Mouse (Mus musculus): Measurements from ENCODE around the gene Manba. TPM values are rescaled to one million over a fixed set of nuclear protein-coding genes. Genes with fewer than 3 reads are reported as not detected.
"Not testable (repeated sequence)": the region's sequence is repeated elsewhere in the genome, so short reads cannot be mapped to it uniquely, and the experiment has no call there.

Gene Manba
- polyA plus RNA-seq, 1 experiment from 2014 or later = 5.9 TPM

GRCm38 (mm10) chr3:135479090-135479489 is 6.3 kb upstream of the Manba start:
- not testable (repeated sequence) for H3K4me1 ChIP-seq (ENCODE audit: control insufficient read depth, insufficient read depth, low read length); ATAC-seq (ENCODE audit: low FRiP score, low TSS enrichment); DNase-seq; H3K9me3 ChIP-seq (ENCODE audit: control insufficient read depth, low read length); H3K4me3 ChIP-seq (replicated peaks; ENCODE audit: low read depth, low read length); H3K27ac ChIP-seq (replicated peaks; ENCODE audit: low read depth, low read length); H3K36me3 ChIP-seq (ENCODE audit: control insufficient read depth, insufficient read depth, low read length); H3K4me2 ChIP-seq (ENCODE audit: low read length); H3K9ac ChIP-seq (replicated peaks; ENCODE audit: low read length); H3K27me3 ChIP-seq (ENCODE audit: control insufficient read depth, insufficient read depth, low read length)
- 84% methylated on average over 5 of the region's 5 CpGs for WGBS

- Histone ChIP-seq H3K4me1 (ENCODE audit: control insufficient read depth, insufficient read depth, low read length) (no peaks in the 10 kb centered on the region), H3K36me3 (ENCODE audit: control insufficient read depth, insufficient read depth, low read length) (no peaks in the 10 kb centered on the region), H3K4me2 (ENCODE audit: low read length) (no peak overlapping the region), H3K27ac (replicated peaks; ENCODE audit: low read depth, low read length) (no peak overlapping the region), H3K9ac (replicated peaks; ENCODE audit: low read length) (no peak overlapping the region), H3K27me3 (ENCODE audit: control insufficient read depth, insufficient read depth, low read length) (no peaks in the 10 kb centered on the region), H3K4me3 (replicated peaks; ENCODE audit: low read depth, low read length) (no peak overlapping the region), H3K9me3 (ENCODE audit: control insufficient read depth, low read length) (no peaks in the 10 kb centered on the region)
- WGBS = 89% methylated on average over 6 of the region's 6 CpGs
- DNase-seq = no peak
- no peak for ATAC-seq (ENCODE audit: low FRiP score, low TSS enrichment)
These were observed 4.6 kb upstream of the Manba start for GRCm38 (mm10) chr3:135480767-135481166.

GRCm38 (mm10) chr3:135481608-135482007 is 3.8 kb upstream of the Manba start:
- H3K9ac ChIP-seq (replicated peaks; ENCODE audit: low read length) = no peak overlapping the region
- no peak for ATAC-seq (ENCODE audit: low FRiP score, low TSS enrichment)

DNA sequence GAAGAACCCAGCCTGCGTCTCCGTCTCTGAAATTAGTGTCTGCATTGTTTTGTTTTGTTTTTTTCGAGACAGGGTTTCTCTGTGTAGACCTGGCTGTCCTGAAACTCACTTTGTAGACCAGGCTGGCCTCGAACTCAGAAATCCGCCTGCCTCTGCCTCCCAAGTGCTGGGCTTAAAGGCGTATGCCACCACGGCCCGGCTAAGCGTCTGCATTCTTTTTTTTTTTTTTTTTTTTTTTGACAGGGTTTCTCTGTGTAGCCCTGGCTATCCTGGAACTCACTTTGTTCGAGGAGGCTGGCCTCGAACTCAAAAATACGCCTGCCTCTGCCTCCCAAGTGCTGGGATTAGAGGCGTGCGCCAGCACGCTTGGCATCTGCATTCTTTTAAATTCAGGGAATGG is 761 bp upstream of the Manba start:
- not testable (repeated sequence) for H3K4me1 ChIP-seq (ENCODE audit: control insufficient read depth, insufficient read depth, low read length); H3K9me3 ChIP-seq (ENCODE audit: control insufficient read depth, low read length); ATAC-seq (ENCODE audit: low FRiP score, low TSS enrichment); H3K27ac ChIP-seq (replicated peaks; ENCODE audit: low read depth, low read length); H3K9ac ChIP-seq (replicated peaks; ENCODE audit: low read length); H3K36me3 ChIP-seq (ENCODE audit: control insufficient read depth, insufficient read depth, low read length); H3K27me3 ChIP-seq (ENCODE audit: control insufficient read depth, insufficient read depth, low read length); DNase-seq
- Histone ChIP-seq H3K4me2 (ENCODE audit: low read length) (peak overlapping the region; percentile 97), H3K4me3 (replicated peaks; ENCODE audit: low read depth, low read length) (peak overlapping the region; percentile 66)
- WGBS = 92% methylated on average over 15 of the region's 15 CpGs

More at GRCm38 (mm10) chr3:135481608-135482007, 3.8 kb upstream of the Manba start:
- Histone ChIP-seq H3K9me3 (ENCODE audit: control insufficient read depth, low read length) (no peaks in the 10 kb centered on the region), H3K27me3 (ENCODE audit: control insufficient read depth, insufficient read depth, low read length) (no peaks in the 10 kb centered on the region), H3K27ac (replicated peaks; ENCODE audit: low read depth, low read length) (no peak overlapping the region), H3K4me3 (replicated peaks; ENCODE audit: low read depth, low read length) (no peak overlapping the region), H3K4me2 (ENCODE audit: low read length) (no peak overlapping the region), H3K36me3 (ENCODE audit: control insufficient read depth, insufficient read depth, low read length) (no peaks in the 10 kb centered on the region), H3K4me1 (ENCODE audit: control insufficient read depth, insufficient read depth, low read length) (no peaks in the 10 kb centered on the region)
- WGBS = 80% methylated on average over 3 of the region's 3 CpGs
- DNase-seq = no peak

- Histone ChIP-seq H3K9me3 (ENCODE audit: control insufficient read depth, low read length) (no peaks in the 10 kb centered on the region), H3K4me2 (ENCODE audit: low read length) (peak overlapping the region; percentile 97), H3K9ac (replicated peaks; ENCODE audit: low read length) (peak overlapping the region; percentile 66), H3K4me3 (replicated peaks; ENCODE audit: low read depth, low read length) (peak overlapping the region; percentile 66), H3K36me3 (ENCODE audit: control insufficient read depth, insufficient read depth, low read length) (no peaks in the 10 kb centered on the region), H3K4me1 (ENCODE audit: control insufficient read depth, insufficient read depth, low read length) (no peaks in the 10 kb centered on the region), H3K27me3 (ENCODE audit: control insufficient read depth, insufficient read depth, low read length) (no peaks in the 10 kb centered on the region), H3K27ac (replicated peaks; ENCODE audit: low read depth, low read length) (no peak overlapping the region)
- 14% methylated on average over 9 of the region's 9 CpGs for WGBS
- DNase-seq = peak; percentile 24
- no peak for ATAC-seq (ENCODE audit: low FRiP score, low TSS enrichment)
These were observed 460 bp downstream of the Manba start for GRCm38 (mm10) chr3:135485900-135486241.

- Histone ChIP-seq H3K27ac (replicated peaks; ENCODE audit: low read depth, low read length) (no peak overlapping the region), H3K4me2 (ENCODE audit: low read length) (peak overlapping the region; percentile 97), H3K4me1 (ENCODE audit: control insufficient read depth, insufficient read depth, low read length) (no peaks in the 10 kb centered on the region), H3K9ac (replicated peaks; ENCODE audit: low read length) (no peak overlapping the region), H3K36me3 (ENCODE audit: control insufficient read depth, insufficient read depth, low read length) (no peaks in the 10 kb centered on the region), H3K4me3 (replicated peaks; ENCODE audit: low read depth, low read length) (no peak overlapping the region), H3K9me3 (ENCODE audit: control insufficient read depth, low read length) (no peaks in the 10 kb centered on the region), H3K27me3 (ENCODE audit: control insufficient read depth, insufficient read depth, low read length) (no peaks in the 10 kb centered on the region)
- 72% methylated on average over 5 of the region's 5 CpGs for WGBS
- ATAC-seq (ENCODE audit: low FRiP score, low TSS enrichment) (no peak), DNase-seq (no peak)
These were observed 940 bp downstream of the Manba start for GRCm38 (mm10) chr3:135486351-135486750.

DNA sequence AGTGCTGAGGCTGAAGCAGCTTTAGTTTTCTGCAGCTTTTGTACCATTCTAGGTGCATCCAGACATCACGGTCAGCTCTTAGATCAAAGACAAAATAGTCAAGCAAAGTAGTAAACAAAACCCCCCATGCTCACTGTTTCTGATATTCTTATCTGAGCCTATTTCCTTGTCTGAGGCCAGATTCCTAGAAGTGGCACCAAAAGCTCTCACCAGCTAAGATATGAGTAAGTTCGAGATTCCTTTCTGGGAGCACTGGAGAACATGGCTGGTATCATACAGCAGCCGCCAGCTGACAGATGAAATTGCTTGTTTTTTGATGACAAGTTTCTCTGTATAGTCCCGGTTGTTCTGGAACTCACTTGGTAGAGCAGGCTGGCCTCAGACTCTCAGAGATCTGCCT is 2.4 kb downstream of the Manba start:
- 89% methylated on average over 4 of the region's 4 CpGs for WGBS
- no peak for DNase-seq

GRCm38 (mm10) chr3:135489865-135490520 is 4.6 kb downstream of the Manba start:
- Histone ChIP-seq H3K4me1 (ENCODE audit: control insufficient read depth, insufficient read depth, low read length) (no peaks in the 10 kb centered on the region), H3K9me3 (ENCODE audit: control insufficient read depth, low read length) (no peaks in the 10 kb centered on the region), H3K4me3 (replicated peaks; ENCODE audit: low read depth, low read length) (no peak overlapping the region), H3K36me3 (ENCODE audit: control insufficient read depth, insufficient read depth, low read length) (no peaks in the 10 kb centered on the region), H3K9ac (replicated peaks; ENCODE audit: low read length) (no peak overlapping the region), H3K4me2 (ENCODE audit: low read length) (no peak overlapping the region), H3K27me3 (ENCODE audit: control insufficient read depth, insufficient read depth, low read length) (no peaks in the 10 kb centered on the region), H3K27ac (replicated peaks; ENCODE audit: low read depth, low read length) (no peak overlapping the region)
- ATAC-seq (ENCODE audit: low FRiP score, low TSS enrichment) (no peak), DNase-seq (no peak)
- WGBS = 91% methylated on average over 5 of the region's 5 CpGs

More for the DNA sequence above, 2.4 kb downstream of the Manba start:
- H3K9me3 ChIP-seq (ENCODE audit: control insufficient read depth, low read length) = no peaks in the 10 kb centered on the region
- no peak for ATAC-seq (ENCODE audit: low FRiP score, low TSS enrichment)
- H3K4me2 ChIP-seq (ENCODE audit: low read length) = no peak overlapping the region
- no peaks in the 10 kb centered on the region for H3K36me3 ChIP-seq (ENCODE audit: control insufficient read depth, insufficient read depth, low read length)
- H3K27ac ChIP-seq (replicated peaks; ENCODE audit: low read depth, low read length) = no peak overlapping the region
- H3K27me3 ChIP-seq (ENCODE audit: control insufficient read depth, insufficient read depth, low read length) = no peaks in the 10 kb centered on the region
- H3K9ac ChIP-seq (replicated peaks; ENCODE audit: low read length) = no peak overlapping the region
- H3K4me1 ChIP-seq (ENCODE audit: control insufficient read depth, insufficient read depth, low read length) = no peaks in the 10 kb centered on the region
- no peak overlapping the region for H3K4me3 ChIP-seq (replicated peaks; ENCODE audit: low read depth, low read length)

DNA sequence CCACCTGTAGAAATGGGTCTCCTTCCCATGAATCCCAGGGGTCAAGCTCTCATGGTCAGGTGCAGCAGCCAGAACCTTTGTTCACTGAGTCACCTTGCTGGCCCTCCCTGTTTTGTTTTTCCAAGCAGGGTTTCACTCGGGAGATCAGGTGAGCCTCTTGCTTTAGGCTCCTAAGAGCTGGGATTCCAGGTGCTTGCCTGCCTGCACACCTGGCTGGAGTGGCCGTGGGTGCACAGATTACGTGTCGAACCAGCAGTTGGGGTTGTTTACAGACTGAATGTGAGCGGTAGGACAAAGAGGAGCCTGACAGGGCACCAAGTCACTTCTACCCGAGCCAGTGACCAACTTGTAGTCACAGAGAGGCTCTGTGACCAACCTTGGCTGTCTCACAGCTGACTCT is 5.7 kb downstream of the Manba start:
- Histone ChIP-seq H3K27ac (replicated peaks; ENCODE audit: low read depth, low read length) (no peak overlapping the region), H3K9me3 (ENCODE audit: control insufficient read depth, low read length) (no peaks in the 10 kb centered on the region), H3K36me3 (ENCODE audit: control insufficient read depth, insufficient read depth, low read length) (no peaks in the 10 kb centered on the region), H3K9ac (replicated peaks; ENCODE audit: low read length) (no peak overlapping the region), H3K4me3 (replicated peaks; ENCODE audit: low read depth, low read length) (no peak overlapping the region), H3K4me2 (ENCODE audit: low read length) (no peak overlapping the region), H3K27me3 (ENCODE audit: control insufficient read depth, insufficient read depth, low read length) (no peaks in the 10 kb centered on the region), H3K4me1 (ENCODE audit: control insufficient read depth, insufficient read depth, low read length) (no peaks in the 10 kb centered on the region)
- DNase-seq (no peak), ATAC-seq (ENCODE audit: low FRiP score, low TSS enrichment) (no peak)
- WGBS = 94% methylated on average over 6 of the region's 6 CpGs
